Mouse (Mus musculus) liver, embryonic 14.5 days (tissue): ENCODE measurements around the gene Med27.

Experiments used
- CTCF ChIP-seq: IDR thresholded peaks from 2 replicates; pipeline ENCODE4 v1.5.1; 2016; ENCODE audit warnings: antibody characterized with exemption, low read depth, control low read depth
- EP300 ChIP-seq: IDR thresholded peaks from 2 replicates; pipeline ENCODE4 v1.6.1; 2016; ENCODE audit warnings: antibody characterized with exemption, low read depth

DNA sequence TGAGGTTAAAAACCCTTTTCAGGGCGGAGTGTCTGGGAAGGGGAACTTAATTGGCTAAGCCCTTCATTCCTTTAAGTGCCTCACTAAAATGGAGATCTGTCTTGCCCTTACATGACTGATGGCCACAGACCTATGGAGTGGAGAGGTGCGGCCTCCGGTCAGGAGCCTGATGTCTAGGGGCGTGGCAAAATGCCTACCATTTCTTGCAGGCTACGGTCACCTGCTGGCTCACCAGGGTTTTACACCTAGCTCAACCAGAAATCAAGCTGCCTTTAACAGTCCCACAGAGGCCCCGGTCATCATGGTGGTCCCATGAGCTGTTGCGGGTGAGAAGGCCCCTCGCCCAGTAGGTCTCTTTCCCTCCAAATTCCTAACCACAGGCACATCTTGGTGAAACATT is 190.7 kb downstream of the Med27 start:
- TF ChIP-seq EP300 (no peak), CTCF (peak; percentile 29)
